Mouse (Mus musculus): ENCODE measurements at regions not wholly inside any gene's neighbourhood (a gene's known extent, or its start where the extent isn't known, plus 50 kb on each side); places are given as distances from the start of the nearest gene placed in this dataset.
"Not testable (repeated sequence)": the region's sequence is repeated elsewhere in the genome, so short reads cannot be mapped to it uniquely, and the experiment has no call there.

GRCm38 (mm10) chr12:80055894-80056293 is 56.9 kb downstream of the Zfp36l1 start:
- not testable (repeated sequence) for DNase-seq (ENCODE audit: low spot score)

GRCm38 (mm10) chr12:80055394-80055793 is 57.4 kb downstream of the Zfp36l1 start:
- DNase-seq (ENCODE audit: low spot score): no peak

GRCm38 (mm10) chr12:80054655-80055037 is 58.2 kb downstream of the Zfp36l1 start:
- no peak for DNase-seq (ENCODE audit: low spot score)

GRCm38 (mm10) chr12:80053902-80054654 is 58.7 kb downstream of the Zfp36l1 start:
- DNase-seq (ENCODE audit: low spot score): no peak

DNA sequence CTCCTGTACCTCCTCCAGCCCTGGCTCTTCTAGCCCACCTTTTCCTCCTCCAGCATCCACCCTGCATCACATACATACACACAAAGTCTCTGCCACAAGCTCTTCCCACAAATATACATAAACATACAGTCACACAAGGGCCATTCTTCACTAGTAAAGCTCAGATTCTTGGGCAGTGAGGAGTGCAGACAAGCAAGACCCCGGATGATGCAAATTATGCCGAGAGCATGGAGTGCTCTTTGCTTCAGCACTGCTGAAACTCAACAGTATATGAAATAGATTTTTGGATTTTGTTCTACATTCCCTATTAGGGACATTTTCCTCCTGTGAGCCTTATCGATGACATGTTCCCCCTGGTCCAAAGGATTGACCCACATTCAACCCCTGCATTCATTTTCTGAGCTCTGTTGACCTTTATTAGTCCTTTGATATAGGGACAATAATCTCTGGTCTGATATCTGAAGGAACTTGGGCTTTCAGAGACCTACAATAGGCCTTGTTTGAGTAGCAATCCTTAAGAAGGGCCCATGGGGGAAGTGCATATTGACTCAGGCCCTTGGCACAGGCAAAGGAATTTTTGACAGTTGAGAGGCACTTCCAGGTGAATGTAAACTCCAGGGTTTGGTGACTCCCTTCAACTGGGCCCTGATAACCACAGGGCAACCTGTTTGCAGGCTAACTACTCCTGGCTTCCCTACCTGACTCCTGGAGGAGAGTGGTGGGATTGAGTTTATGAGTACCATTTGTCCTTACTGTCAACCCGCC is 64.4 kb downstream of the Zfp36l1 start:
- DNase-seq (ENCODE audit: low spot score): no peak

GRCm38 (mm10) chr12:80046625-80047303 is 66.0 kb downstream of the Zfp36l1 start:
- DNase-seq (ENCODE audit: low spot score): no peak

DNA sequence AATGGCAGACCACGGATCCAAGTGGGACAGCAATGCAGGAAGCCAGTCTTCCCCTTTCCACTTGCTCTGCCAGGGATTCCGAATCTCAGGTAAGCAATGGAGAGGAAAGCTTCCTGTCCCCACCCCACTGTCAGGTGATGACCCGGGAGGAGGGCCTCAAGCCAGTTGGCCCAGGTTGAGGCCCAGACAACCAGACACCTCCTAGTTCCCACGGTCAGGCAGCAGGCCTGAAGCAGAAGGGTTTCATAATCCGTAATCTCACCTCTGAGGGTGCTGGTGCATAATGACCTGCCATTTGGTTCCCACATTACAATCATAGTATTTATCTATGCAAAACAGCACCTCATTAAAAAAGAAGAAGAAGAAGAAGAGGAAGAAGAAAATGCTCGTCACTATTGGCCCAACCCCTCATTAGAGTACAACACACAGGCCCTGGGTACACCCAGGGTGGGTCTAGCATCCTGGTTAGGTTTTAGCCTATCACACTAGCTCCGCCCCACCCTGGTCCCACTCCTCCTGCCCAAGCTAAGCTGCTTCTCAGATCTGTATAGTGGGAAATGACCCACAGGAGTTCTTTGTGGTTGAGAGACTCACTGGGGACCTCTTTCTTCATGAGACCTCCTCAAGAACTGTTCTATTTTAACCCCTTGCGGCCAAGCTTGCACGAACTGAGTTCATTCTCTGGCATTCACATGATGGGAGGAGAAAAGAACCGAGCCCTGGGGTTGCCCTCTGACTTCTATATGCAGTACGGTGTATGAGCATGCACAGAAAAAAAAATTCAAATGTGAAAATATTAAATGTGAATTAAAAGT is 71.1 kb downstream of the Zfp36l1 start:
- no peak for DNase-seq (ENCODE audit: low spot score)

DNA sequence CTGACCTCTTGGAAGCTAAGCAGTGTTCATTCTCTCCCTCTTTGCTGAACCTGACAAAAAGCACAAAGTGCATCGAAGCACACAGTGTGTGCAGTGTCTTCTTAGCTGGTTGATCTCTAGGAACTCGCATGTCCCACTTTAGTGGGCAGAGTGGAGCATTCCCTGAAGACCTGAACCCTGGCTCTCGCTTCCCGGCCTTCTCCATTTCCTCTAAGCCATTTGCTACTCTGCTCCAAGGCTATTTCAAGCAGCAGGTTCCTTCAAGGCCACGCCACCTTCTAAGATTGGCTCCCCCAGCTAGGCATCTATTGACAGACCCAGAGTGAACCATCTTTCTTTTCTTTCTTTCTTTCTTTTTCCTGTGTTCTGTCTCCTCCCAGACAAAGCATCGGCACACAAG is 71.8 kb downstream of the Zfp36l1 start:
- DNase-seq (ENCODE audit: low spot score): no peak

- DNase-seq (ENCODE audit: low spot score): no peak
Measured at GRCm38 (mm10) chr12:80040233-80040632, 72.6 kb downstream of the Zfp36l1 start.

- no peak for DNase-seq (ENCODE audit: low spot score)
Measured at GRCm38 (mm10) chr12:80039150-80039549, 73.7 kb downstream of the Zfp36l1 start.

- DNase-seq (ENCODE audit: low spot score): no peak
Measured at GRCm38 (mm10) chr12:80035500-80036271, 77.1 kb downstream of the Zfp36l1 start.

- DNase-seq (ENCODE audit: low spot score): no peak
Measured at GRCm38 (mm10) chr12:80034963-80035411, 77.8 kb downstream of the Zfp36l1 start.

DNA sequence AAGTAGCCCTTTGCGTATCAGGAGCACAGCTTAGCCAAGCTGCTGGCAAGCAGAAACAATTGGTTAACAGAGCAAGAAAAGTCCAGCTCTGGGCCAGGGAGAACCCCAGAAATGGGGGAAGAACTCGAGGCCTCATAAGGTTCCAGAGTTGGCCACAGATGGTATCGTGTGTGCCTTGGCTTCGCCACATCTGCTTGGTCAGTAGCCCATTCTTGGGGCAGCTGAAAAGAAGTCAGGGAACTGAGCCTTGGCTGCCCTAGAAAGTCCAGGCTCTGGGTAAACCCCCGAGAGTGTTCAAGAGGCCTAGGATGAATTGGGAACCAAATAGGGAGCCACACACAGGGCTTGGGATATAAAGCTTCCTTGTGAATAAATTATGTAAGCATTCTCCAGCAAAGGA is 78.7 kb downstream of the Zfp36l1 start:
- no peak for DNase-seq (ENCODE audit: low spot score)

DNA sequence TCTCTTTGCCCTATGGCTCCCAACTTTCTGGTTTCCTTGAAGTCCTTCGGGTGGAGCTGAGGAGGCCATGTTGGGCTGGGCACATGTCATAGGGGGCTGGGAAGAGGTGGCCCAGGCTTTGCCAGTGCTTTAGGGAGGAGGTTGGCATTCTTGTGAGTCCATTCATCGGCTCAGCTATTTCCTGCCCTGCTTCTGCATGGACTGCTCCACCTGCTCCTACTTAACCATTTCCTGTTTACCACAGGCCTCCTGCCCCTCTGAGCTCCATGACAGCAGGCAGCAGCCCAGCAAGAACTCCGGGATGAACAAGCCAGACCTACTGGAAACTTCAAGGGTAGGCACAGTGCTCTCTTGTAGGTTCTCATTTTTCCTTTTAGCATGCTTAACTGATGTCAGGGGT is 80.3 kb downstream of the Zfp36l1 start:
- no peak for DNase-seq (ENCODE audit: low spot score)

DNA sequence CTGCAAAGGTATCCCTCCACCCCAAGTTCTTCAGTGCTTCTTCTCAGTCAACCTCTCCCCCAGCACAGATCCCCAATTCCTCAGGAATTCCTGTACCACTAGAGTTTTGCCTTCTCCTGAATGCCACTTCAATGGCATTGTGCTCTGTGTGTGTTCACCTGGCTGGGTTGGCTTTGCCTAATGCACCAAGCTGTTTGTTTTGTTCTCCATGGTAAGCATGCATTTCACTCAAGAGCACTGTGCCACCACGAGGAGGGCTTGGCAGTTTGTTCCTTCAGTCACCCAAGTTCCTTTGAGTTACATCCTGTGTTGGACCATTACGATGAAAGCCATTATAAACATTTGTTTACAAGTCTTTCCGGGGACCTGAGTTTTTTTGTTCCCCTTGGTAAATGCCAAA is 84.5 kb downstream of the Zfp36l1 start:
- no peak for DNase-seq (ENCODE audit: low spot score)

- DNase-seq (ENCODE audit: low spot score): no peak
Measured at GRCm38 (mm10) chr12:80023107-80024078, 89.4 kb downstream of the Zfp36l1 start.

DNA sequence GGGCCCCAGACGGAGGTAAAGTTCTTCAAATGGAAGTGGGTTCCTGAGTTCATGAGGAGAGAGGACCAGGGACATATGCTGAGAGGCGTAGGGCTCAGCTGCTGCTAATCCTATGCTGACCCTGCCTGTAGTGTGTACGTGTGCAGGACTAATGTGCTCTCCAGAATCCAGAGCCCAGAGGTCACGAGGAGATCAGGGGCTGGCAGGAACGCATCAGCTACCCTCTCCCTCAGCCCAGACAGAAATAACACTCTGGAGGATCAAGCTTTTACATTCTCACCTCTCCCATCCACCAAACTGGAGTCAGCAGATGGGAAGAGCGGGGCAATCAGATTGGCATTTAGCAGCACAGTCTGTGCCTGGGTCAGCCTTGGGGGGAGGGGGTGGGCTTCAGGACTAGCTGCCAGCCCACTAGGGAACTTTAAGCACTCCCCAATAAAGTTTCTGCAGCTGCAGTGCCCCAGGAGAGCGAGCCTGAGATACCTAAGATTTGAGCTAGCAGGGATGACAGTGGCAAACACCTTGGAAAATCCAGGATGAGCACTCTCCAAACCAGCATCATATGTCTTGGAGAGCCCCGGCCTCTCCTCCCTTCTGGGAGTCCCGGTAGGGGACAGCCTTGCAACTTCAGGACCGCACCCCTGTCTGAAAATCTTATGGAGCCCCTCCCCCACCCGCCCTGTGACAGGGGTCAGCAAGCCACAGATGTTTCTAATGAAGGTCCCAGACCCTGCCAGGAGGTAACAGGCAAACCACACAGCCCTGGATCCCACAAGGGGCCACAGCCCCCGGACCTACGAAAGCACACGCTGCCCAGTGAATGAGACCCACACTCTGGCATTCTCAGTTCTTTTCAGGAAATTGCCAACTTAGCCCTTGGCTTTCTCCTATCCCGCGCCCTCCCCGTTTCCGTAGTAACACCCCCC is 90.4 kb downstream of the Zfp36l1 start:
- DNase-seq (ENCODE audit: low spot score): no peak

GRCm38 (mm10) chr12:80021030-80021473 is 91.8 kb downstream of the Zfp36l1 start:
- no peak for DNase-seq (ENCODE audit: low spot score)

- no peak for DNase-seq (ENCODE audit: low spot score)
Measured at GRCm38 (mm10) chr12:80018086-80018485, 94.7 kb downstream of the Zfp36l1 start.
